Mouse (Mus musculus) right cerebral cortex, adult 18-20 months (tissue): Measurements from ENCODE around the gene S100a6.

Source experiments
- DNase-seq: peaks from one replicate; pipeline ENCODE4 v3.0.0; 2022; ENCODE audit warnings: mixed read lengths

Gene S100a6

GRCm38 (mm10) chr3:90612728-90613291 lies at the start of gene S100a6:
Gene S100a6, plus strand, starts transcription at chr3:90612882.
- peak; percentile 48 for DNase-seq

- no peak for DNase-seq
These were observed 38.0 kb upstream of the S100a6 start for GRCm38 (mm10) chr3:90574691-90575090.

GRCm38 (mm10) chr3:90575320-90575719 lies 37.4 kb upstream of the S100a6 start:
- DNase-seq, result no peak

GRCm38 (mm10) chr3:90576351-90577001 lies 36.2 kb upstream of the S100a6 start:
- no peak for DNase-seq

- DNase-seq, result no peak
These were observed 33.2 kb upstream of the S100a6 start for GRCm38 (mm10) chr3:90579433-90579832.

GRCm38 (mm10) chr3:90581141-90581540 lies 31.5 kb upstream of the S100a6 start:
- DNase-seq, result no peak

- no peak for DNase-seq
These were observed 30.5 kb upstream of the S100a6 start for GRCm38 (mm10) chr3:90582156-90582555.

GRCm38 (mm10) chr3:90582556-90582955 lies 30.1 kb upstream of the S100a6 start:
- no peak for DNase-seq

GRCm38 (mm10) chr3:90583893-90584292 lies 28.8 kb upstream of the S100a6 start:
- DNase-seq, result no peak

GRCm38 (mm10) chr3:90585595-90585994 lies 27.1 kb upstream of the S100a6 start:
- DNase-seq, result peak; percentile 85

- no peak for DNase-seq
These were observed 26.6 kb upstream of the S100a6 start for GRCm38 (mm10) chr3:90586016-90586643.

GRCm38 (mm10) chr3:90586906-90587305 lies 25.8 kb upstream of the S100a6 start:
- peak; percentile 57 for DNase-seq

- DNase-seq, result peak; percentile 81
These were observed 25.2 kb upstream of the S100a6 start for GRCm38 (mm10) chr3:90587361-90588101.

GRCm38 (mm10) chr3:90589390-90589789 lies 23.3 kb upstream of the S100a6 start:
- no peak for DNase-seq

GRCm38 (mm10) chr3:90589947-90590346 lies 22.7 kb upstream of the S100a6 start, which contains the start of gene S100a2:
Gene S100a2, plus strand, starts transcription at chr3:90590247.
- DNase-seq, result no peak

GRCm38 (mm10) chr3:90594466-90594865 lies 18.2 kb upstream of the S100a6 start:
- DNase-seq, result no peak

- DNase-seq, result no peak
These were observed 17.1 kb upstream of the S100a6 start for GRCm38 (mm10) chr3:90595556-90595955.

GRCm38 (mm10) chr3:90596810-90597209 lies 15.9 kb upstream of the S100a6 start:
- no peak for DNase-seq

- no peak for DNase-seq
These were observed 14.9 kb upstream of the S100a6 start for GRCm38 (mm10) chr3:90597736-90598135.

- DNase-seq, result no peak
These were observed 14.5 kb upstream of the S100a6 start for GRCm38 (mm10) chr3:90598212-90598611.

- no peak for DNase-seq
These were observed 13.3 kb upstream of the S100a6 start for GRCm38 (mm10) chr3:90599401-90599800.

- no peak for DNase-seq
These were observed 12.6 kb upstream of the S100a6 start for GRCm38 (mm10) chr3:90600036-90600435.

GRCm38 (mm10) chr3:90600458-90601195 lies 12.1 kb upstream of the S100a6 start:
- DNase-seq, result no peak
